Mouse (Mus musculus) cerebellum, postnatal 4 days (tissue): Measurements from ENCODE around the gene Pde4c.

Experiments used
- DNase-seq, 2 experiments: peaks; one replicate each; pipeline ENCODE4 v3.0.0; 2022; ENCODE audit warnings: low spot score in 2 of 2, mixed read lengths in 1 of 2

Pde4c gene

DNA sequence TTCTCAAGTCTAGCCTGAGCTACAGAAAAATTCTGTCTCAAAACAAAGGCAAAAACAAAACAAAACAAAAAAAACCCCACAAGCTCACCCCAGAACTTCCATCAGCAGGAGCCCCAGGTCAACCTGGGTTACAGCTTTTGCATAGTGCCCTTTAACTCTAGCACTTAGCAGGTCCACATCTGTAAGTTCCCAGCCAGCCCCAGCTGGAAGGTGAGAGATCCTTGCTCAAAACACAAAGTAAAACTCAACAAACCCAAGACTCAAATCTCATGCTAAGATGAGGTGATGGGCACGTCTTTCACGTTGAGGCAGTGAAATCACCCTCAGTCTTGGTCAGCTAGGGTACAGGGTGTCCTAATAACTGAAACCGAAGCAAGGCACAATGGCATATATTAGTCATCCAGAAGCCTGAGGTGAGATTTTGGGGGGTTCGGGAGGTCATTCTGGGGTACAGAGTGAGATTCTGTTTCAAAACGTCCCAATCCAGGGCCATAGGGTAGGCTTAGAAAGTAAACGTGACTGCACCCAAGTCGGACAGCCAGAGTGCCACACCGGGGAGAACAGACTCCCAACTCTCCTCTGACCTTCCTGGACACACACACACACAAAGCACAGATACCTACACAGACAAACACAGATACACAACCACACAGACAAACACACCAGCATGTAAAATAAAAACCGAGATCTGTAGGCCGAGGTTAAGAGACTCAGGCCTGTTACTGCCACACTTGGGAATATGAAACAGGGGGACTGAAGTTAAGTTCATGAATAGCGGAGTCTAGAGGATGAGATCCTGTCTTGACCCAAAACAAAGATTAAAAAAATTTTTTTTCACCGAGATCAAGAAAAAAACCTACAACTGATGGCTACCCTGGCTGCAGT, 25.9 kb upstream of the Pde4c start:
- no peak for DNase-seq

- DNase-seq, result peak; percentile 98 to 99
Observed at GRCm38 (mm10) chr8:70698310-70699109, 25.0 kb upstream of the Pde4c start, which contains the start of gene Jund. Gene Jund, plus strand, starts transcription at chr8:70698949.

DNA sequence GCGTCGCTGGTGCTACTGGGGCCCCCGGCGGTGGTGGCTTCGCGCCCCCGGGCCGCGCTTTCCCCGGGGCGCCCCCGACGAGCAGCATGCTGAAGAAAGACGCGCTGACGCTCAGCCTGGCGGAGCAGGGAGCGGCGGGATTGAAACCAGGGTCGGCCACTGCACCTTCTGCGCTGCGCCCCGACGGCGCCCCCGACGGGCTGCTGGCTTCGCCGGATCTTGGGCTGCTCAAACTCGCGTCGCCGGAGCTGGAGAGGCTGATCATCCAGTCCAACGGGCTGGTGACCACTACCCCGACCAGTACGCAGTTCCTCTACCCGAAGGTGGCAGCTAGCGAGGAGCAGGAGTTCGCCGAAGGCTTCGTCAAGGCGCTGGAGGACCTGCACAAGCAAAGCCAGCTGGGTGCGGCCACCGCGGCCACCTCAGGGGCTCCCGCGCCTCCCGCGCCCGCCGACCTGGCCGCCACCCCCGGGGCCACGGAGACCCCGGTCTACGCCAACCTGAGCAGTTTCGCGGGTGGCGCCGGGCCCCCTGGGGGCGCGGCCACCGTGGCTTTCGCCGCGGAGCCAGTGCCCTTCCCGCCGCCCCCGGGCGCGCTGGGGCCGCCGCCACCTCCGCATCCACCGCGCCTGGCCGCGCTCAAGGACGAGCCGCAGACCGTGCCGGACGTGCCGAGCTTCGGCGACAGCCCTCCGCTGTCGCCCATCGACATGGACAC, 24.2 kb upstream of the Pde4c start:
- DNase-seq, result peak in 1 of 2 experiments; percentile 58

- DNase-seq, result peak; percentile 73 to 85
Observed at GRCm38 (mm10) chr8:70699834-70700554, 23.5 kb upstream of the Pde4c start.

DNA sequence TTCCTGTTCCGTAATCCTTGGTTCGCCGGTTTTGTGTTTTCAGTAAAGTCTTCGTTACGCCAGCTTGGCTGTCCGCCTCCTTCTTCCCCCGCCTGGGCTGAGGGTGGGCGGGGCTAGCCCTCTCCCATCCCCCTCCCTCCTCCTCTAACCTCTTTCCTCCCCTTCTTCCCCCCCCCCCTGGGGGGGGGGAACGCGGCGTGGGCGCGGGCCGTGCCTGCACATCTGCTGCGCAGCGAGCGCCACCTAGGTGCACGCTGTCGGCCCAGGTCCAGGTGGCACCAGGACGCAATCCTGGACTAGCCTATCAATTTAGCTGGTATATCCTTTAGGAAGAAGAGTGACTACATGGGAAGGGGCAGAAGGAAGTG, 23.0 kb upstream of the Pde4c start:
- peak; percentile 67 to 83 for DNase-seq

GRCm38 (mm10) chr8:70701048-70701981, 22.2 kb upstream of the Pde4c start:
- no peak for DNase-seq

GRCm38 (mm10) chr8:70701982-70702841, 21.3 kb upstream of the Pde4c start:
- DNase-seq, result no peak

DNA sequence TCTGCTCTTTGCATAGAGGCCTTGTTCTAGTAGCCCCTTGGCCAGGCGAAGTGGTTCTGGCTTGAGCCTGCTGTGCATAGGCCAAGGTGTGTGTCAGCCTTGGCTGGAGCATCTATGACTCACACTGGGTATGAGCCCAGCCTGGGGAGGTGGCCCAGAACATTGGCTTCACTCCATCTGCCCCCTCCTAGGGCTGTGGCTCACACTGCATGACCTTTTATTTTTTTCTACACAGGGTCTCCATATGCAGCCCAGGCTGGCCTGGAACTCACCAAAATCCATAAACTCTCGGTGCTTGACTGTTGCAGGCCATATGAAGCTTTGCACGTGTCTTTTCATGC, 20.7 kb upstream of the Pde4c start:
- no peak for DNase-seq

- no peak for DNase-seq
Observed at GRCm38 (mm10) chr8:70703287-70703686, 20.2 kb upstream of the Pde4c start, which contains the start of gene Iqcn. Gene Iqcn, plus strand, starts transcription at chr8:70703457.

GRCm38 (mm10) chr8:70708281-70708680, 15.2 kb upstream of the Pde4c start:
- no peak for DNase-seq

DNA sequence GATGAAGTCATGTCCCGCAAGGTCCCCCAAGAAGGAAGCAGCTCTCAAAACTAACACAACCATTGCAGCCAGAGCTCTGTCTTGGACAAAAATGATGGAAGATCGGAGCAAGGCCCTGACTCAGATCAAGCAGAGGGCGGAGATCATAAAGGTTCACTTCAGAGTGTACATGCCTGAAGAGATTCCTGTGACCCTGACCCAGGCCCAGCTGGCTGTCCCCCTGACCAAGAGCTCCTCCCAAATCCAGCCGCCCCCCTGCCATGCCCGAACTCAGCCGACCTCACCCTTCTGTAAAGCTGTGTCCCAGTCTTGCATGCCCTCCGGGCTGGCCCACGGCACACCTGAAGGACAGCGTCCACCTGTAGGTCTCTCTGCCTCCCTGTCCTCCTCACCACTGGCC, 13.7 kb upstream of the Pde4c start:
- no peak for DNase-seq

DNA sequence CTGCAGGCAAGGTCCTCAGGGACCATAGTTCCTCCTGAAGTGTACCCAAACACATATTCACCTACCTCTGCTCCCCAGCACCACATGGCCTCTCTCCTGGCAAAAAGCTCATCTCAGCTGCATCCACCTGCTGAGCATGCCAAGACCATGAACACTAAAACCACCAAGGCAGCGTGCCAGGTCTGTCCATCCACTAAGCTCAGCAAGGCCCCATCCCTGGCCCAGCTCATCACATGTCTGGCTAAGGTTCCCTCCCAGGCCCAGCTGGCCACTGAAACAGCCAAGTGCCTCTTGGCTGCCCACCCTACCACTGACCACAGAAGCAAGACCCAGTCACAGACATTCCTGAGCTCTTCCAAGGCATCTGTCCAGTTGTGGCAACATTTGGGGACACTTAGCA, 13.2 kb upstream of the Pde4c start:
- DNase-seq, result no peak

DNA sequence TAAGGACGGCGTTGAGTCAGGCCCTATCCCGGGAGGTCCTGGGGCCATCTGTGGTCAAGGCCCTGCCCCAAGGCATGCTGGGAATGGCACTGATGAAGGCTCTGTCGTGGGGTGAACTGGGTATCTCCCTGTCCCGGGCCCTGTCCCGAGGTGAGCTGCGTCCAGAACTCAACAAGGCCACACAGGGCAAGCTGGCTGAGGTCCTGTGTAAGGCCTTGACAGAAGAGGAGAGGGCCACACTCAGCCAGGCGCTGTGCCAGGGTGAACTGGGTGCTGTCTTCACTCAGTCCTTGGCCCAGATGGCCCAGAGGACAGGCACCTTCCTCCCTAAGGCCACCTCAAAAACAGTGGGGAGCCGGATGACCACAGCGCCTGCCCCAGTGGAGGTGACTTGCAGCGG, 12.5 kb upstream of the Pde4c start:
- no peak for DNase-seq

DNA sequence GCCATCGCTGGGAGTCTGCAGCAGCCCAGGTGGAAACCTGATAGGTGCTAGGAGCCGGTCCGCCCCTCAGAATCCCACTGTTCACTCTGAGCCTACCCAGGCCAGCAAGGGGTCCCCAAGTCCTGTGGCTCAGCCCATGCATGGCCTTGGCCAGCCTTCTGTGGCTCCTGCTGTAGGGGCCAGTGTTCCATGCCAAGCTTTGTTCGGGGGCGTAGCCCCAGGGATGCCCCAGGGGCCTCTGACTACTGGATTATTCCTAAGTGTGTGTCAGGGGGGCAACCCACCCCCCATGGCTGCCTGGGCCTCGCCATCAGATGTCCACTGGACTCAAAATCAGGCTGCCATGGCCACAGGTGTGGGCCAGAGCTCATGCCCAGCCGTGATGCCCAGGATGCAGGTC, 9.5 kb upstream of the Pde4c start:
- no peak for DNase-seq

DNA sequence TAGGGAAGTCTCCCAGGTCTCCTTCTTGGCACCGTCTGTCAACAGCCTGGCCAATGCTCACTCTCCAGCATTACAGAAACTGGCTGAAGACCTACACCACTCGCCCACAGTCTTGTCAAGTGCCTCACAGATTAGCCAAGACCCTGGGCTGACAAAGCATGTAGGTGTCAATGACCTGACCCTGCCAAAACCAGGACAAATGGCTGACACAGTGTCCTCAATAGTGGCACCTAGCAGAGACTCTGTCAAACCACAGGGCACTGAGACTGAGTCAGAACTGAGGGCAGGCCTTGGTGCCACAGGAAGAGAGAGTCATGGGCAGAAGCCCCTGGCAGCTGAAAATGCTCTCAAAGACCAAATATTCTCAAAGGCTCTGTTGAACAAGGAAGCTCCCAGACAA, 8.4 kb upstream of the Pde4c start:
- DNase-seq, result no peak

- DNase-seq, result no peak
Observed at GRCm38 (mm10) chr8:70716521-70717400, 6.8 kb upstream of the Pde4c start.

DNA sequence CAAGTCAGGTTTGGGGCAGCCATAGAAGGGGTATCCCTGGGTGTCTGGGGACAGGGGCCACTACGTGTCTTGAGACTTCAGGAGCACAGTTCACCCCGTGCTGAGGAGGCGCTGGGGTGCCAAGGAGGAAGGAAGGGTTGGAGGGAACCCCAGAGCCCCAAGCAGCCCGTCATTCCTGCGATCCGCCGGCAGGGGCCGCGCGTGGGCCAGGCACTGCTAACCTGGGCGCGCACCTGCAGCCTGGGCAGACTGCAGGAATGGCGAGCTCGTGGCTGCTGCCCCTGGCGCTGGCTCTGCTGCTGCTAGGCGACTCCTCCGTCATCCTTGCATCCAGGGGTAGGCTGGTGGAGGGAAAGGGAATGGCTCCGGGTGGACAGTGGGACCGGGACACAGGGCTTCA, 5.2 kb upstream of the Pde4c start, which contains the start of gene Gm3336:
Gm3336 (plus strand) TSS at position 247 of the 400 bp plus-strand sequence.
- DNase-seq, result peak in 1 of 2 experiments; percentile 62

DNA sequence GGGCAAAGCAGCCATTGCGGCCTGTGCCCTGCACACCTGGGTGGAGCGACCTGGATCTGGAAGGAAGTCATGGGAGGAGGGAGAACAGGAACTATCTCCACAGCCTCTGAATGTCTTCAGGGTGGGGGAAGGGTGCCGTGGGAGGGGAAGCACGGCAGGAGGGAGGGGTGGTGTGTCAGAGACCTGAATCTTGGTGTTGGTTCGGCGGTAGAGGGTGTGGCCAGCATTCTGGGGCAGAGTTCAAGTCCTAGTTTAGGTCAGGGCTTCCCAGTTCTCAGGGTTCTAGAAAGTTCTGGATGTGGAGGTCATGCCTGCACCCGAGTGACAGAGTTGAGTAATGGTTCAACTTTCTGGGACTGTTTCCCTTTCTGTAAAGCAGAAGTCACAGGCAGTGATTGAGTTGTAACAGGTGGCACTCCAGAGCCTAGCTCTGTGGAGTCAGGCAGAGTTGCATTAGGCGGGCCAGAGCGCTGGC, 3.7 kb upstream of the Pde4c start:
- no peak for DNase-seq
